Mouse (Mus musculus): ENCODE data around the gene Tm9sf1. TPM values are rescaled to one million over a fixed set of nuclear protein-coding genes. Genes with fewer than 3 reads are reported as not detected.

Gene Tm9sf1
- polyA plus RNA-seq, 1 experiment from 2014 or later: 91.1 TPM

DNA sequence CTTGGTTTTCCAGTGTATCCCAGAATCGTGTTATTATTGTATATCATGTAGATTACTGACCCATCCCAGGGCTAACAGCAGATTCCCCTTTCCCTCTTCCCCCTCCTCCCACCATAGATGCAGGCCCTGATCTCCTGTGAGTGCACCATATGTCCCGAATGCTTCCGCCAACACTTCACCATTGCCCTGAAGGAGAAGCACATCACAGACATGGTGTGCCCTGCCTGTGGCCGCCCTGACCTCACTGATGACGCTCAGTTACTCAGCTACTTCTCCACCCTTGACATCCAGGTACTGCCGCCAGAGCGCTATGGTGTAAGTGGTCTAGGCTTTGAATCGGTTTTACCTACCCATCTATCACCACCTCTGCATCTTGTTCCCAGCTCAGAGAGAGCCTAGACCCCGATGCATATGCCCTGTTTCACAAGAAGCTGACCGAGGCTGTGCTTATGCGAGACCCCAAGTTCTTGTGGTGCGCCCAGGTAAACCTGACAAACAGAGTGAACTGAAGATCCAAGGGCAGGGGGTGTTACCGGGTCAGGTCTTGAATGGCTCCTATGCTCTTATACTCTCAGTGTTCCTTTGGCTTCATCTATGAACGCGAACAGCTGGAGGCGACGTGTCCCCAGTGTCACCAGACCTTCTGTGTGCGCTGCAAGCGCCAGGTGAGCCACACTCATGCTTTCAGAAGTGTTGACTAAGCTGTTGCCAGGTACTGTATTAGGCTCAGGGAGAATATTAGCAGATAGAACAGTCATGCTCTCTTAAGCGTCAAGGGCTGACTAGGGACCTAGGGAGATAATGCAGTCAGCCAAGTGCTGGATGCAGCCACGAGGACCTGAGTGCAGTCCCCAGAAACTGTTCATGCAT lies 44.9 kb downstream of the Tm9sf1 start:
- H3K27ac ChIP-seq (ENCODE audit: low read length): no peak overlapping the region
- no peak overlapping the region for H3K4me2 ChIP-seq (replicated peaks; ENCODE audit: low read depth, low read length)
- H3K36me3 ChIP-seq (ENCODE audit: insufficient read depth, low read length): peaks cover 52% of the 10 kb centered on the region
- ATAC-seq: no peak
- no peaks in the 10 kb centered on the region; the same call in 1 of the 2 replicates for H3K4me1 ChIP-seq (ENCODE audit: insufficient read depth, low read depth, low read length)
- WGBS: 95% methylated on average over 21 of the region's 21 CpGs
- no peak overlapping the region for H3K4me3 ChIP-seq (ENCODE audit: low read depth, low read length)
- H3K27me3 ChIP-seq (replicated peaks; ENCODE audit: insufficient read depth, low read length): no peaks in the 10 kb centered on the region
- DNase-seq (ENCODE audit: low spot score): no peak
- H3K9ac ChIP-seq (replicated peaks; ENCODE audit: low read depth): no peak overlapping the region
- H3K9me3 ChIP-seq (ENCODE audit: low read length): no peaks in the 10 kb centered on the region
- no peak for TF ChIP-seq EP300 (IDR thresholded peaks at IDR 0.05)
- TF ChIP-seq CTCF (IDR thresholded peaks at IDR 0.05): no peak

DNA sequence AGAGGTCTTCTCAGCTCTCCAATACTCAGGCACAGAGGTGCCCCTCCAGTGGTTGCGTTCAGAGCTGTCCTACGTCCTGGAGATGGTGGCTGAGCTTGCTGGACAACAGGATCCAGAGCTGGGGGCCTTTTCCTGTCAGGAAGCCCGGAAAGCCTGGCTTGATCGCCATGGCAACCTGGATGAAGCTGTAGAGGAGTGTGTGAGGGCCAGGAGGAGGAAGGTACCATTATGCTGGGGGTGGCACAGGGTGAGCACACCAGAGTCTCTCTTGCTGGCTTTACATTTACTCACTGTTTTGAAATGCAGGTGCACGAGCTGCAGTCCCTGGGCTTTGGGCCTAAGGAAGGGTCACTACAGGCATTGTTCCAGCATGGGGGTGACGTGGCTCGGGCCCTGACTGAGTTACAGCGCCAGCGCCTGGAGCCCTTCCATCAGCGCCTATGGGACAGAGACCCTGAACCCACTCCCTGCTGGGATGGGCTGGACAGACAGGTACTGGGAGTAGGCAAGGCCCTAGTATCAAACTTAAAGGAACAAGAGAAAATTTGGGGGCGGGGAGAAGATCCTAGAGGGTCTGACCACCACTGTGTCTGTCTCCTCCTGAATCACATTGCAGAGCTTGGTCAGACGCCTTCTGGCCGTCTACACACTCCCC lies 47.4 kb downstream of the Tm9sf1 start:
- no peak for TF ChIP-seq CTCF (IDR thresholded peaks at IDR 0.05)
- no peak for TF ChIP-seq EP300 (IDR thresholded peaks at IDR 0.05)
- peaks cover 49% of the 10 kb centered on the region for H3K36me3 ChIP-seq (ENCODE audit: insufficient read depth, low read length)
- H3K27ac ChIP-seq (ENCODE audit: low read length): no peak overlapping the region
- H3K9ac ChIP-seq (replicated peaks; ENCODE audit: low read depth): no peak overlapping the region
- WGBS: 74% methylated on average over 13 of the region's 13 CpGs
- no peak overlapping the region for H3K4me3 ChIP-seq (ENCODE audit: low read depth, low read length)
- peaks cover 7% of the 10 kb centered on the region for H3K4me1 ChIP-seq (ENCODE audit: insufficient read depth, low read depth, low read length)
- DNase-seq (ENCODE audit: low spot score) (no peak), ATAC-seq (no peak)
- H3K4me2 ChIP-seq (replicated peaks; ENCODE audit: low read depth, low read length): no peak overlapping the region
- no peaks in the 10 kb centered on the region for H3K27me3 ChIP-seq (replicated peaks; ENCODE audit: insufficient read depth, low read length)
- H3K9me3 ChIP-seq (ENCODE audit: low read length): no peaks in the 10 kb centered on the region

DNA sequence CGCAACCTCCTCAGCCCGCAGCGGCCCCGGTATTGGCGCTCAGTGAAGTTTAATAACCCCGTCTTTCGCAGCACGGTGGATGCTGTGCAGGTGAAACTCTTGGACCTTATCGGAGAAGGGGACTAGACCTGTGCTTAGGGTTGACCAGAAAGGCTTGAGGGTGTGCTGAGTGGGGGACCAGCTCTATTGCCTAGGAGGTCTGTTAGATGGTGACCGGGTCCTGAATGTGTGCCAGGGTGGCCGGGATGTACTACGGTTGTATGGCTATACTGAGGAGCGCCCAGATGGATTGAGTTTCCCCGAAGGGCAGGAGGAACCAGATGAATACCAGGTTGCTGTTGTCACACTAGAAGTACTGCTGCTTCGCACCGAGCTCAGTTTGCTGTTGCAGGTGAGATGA lies 51.4 kb downstream of the Tm9sf1 start:
- peaks cover 10% of the 10 kb centered on the region for H3K4me1 ChIP-seq (ENCODE audit: insufficient read depth, low read depth, low read length)
- WGBS: 4% methylated on average over 16 of the region's 16 CpGs
- TF ChIP-seq EP300 (IDR thresholded peaks at IDR 0.05) (no peak), CTCF (IDR thresholded peaks at IDR 0.05) (no peak)
- DNase-seq (ENCODE audit: low spot score): no peak
- ATAC-seq: no peak
- H3K27ac ChIP-seq (ENCODE audit: low read length): peak overlapping the region; percentile 96
- no peaks in the 10 kb centered on the region for H3K9me3 ChIP-seq (ENCODE audit: low read length)
- H3K4me2 ChIP-seq (replicated peaks; ENCODE audit: low read depth, low read length): peak overlapping the region; percentile 94
- H3K9ac ChIP-seq (replicated peaks; ENCODE audit: low read depth): peak overlapping the region; percentile 88
- H3K4me3 ChIP-seq (ENCODE audit: low read depth, low read length): peak overlapping the region; percentile 91
- peaks cover 26% of the 10 kb centered on the region for H3K36me3 ChIP-seq (ENCODE audit: insufficient read depth, low read length)
- no peaks in the 10 kb centered on the region for H3K27me3 ChIP-seq (replicated peaks; ENCODE audit: insufficient read depth, low read length)

DNA sequence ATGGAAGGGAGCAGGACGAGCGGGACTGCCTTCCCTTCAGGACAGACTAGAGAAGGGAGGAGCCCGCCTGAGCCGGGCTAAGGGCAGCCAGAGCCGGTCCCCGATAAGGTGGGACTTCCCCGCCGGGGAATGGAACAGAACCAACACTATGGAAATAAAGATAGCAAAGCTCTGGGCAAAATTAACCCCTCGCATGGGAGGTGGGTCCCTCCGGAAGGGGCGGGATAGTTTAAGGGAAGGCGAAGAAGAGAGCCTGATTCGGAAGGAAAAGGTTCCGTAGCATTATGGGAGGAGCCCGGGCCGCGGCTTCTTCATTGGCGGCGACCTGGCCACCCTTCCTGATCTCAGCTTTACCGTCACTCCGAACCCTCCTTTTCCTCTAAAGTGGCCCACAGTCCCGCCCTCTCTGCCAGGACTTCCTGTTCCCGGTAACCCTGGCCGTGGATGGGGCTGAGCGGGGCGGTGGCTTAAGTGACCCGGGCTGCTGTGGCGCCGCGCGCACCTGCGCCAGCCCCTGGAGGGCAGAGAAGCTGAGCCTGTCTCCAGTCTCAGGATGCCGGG lies 52.2 kb downstream of the Tm9sf1 start, which contains the start of gene Rnf31:
Rnf31 (plus strand) TSS at position 378 of the 561 bp plus-strand sequence.
- TF ChIP-seq EP300 (IDR thresholded peaks at IDR 0.05) (peak; percentile 80; the same call in 1 of the 2 replicates), CTCF (IDR thresholded peaks at IDR 0.05) (no peak)
- Histone ChIP-seq H3K9ac (replicated peaks; ENCODE audit: low read depth) (peak within 1 kb of the TSS; percentile 88), H3K27ac (ENCODE audit: low read length) (peak within 1 kb of the TSS; percentile 96), H3K36me3 (ENCODE audit: insufficient read depth, low read length) (peaks cover 23% of the 10 kb centered on the region), H3K9me3 (ENCODE audit: low read length) (no peaks in the 10 kb centered on the region), H3K4me3 (ENCODE audit: low read depth, low read length) (peak within 1 kb of the TSS; percentile 91), H3K27me3 (replicated peaks; ENCODE audit: insufficient read depth, low read length) (no peaks in the 10 kb centered on the region), H3K4me2 (replicated peaks; ENCODE audit: low read depth, low read length) (peak within 1 kb of the TSS; percentile 94), H3K4me1 (ENCODE audit: insufficient read depth, low read depth, low read length) (peaks cover 10% of the 10 kb centered on the region)
- peak; percentile 100 for DNase-seq (ENCODE audit: low spot score)
- ATAC-seq: peak; percentile 91
- WGBS: 2% methylated on average over 28 of the region's 33 CpGs

DNA sequence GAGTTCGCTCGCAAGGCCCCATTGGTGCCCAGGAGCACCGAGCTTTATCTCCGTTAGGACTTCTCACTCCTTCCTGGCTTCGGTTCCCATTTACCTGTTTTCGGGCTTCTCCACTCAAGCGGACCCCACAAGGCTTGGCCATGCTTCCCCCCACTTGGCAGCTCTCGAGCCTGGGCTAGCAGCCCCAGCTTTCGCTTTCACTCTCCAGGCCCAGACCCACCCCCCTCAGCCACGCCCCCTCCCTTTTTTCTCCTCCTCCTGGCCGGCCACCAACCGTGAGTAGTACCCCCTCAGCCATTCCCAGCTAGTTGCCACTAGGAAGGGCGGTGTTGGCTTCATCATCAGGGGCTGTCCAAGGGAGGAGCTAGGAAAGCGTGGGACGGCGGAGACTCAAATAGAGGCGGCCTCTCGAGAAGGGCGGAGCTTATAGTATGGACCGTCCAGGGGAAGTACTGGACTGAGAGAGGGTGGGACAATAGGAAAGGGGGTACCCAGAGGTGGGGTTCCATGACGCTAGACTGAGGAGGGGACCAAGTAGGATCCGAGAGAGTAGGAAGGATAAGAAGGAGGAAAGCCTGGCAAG lies 52.8 kb downstream of the Tm9sf1 start, which contains the start of gene Psme2:
Psme2 (minus strand) TSS at position 366 of the 583 bp plus-strand sequence.
- H3K27ac ChIP-seq (ENCODE audit: low read length): peak within 1 kb of the TSS; percentile 96
- H3K4me2 ChIP-seq (replicated peaks; ENCODE audit: low read depth, low read length): peak within 1 kb of the TSS; percentile 94
- H3K36me3 ChIP-seq (ENCODE audit: insufficient read depth, low read length): peaks cover 17% of the 10 kb centered on the region
- peaks cover 10% of the 10 kb centered on the region for H3K4me1 ChIP-seq (ENCODE audit: insufficient read depth, low read depth, low read length)
- H3K9me3 ChIP-seq (ENCODE audit: low read length): no peaks in the 10 kb centered on the region
- peak; percentile 100 for DNase-seq (ENCODE audit: low spot score)
- peak; percentile 94 for ATAC-seq
- no peak for TF ChIP-seq EP300 (IDR thresholded peaks at IDR 0.05)
- TF ChIP-seq CTCF (IDR thresholded peaks at IDR 0.05): no peak
- H3K9ac ChIP-seq (replicated peaks; ENCODE audit: low read depth): peak within 1 kb of the TSS; percentile 88
- WGBS: under 1% methylated on average over 22 of the region's 22 CpGs
- no peaks in the 10 kb centered on the region for H3K27me3 ChIP-seq (replicated peaks; ENCODE audit: insufficient read depth, low read length)
- H3K4me3 ChIP-seq (ENCODE audit: low read depth, low read length): peak within 1 kb of the TSS; percentile 91

Measured in lung, postnatal 0 days (tissue).